Mouse (Mus musculus) forebrain, postnatal 0 days (tissue): ENCODE data around the gene Slc7a1. TPM values are rescaled to one million over a fixed set of nuclear protein-coding genes. Genes with fewer than 3 reads are reported as not detected.

Experiments used
- ATAC-seq: fragments of 200-750 bp; cut with Nextera tagmentation; 2 replicates; pipeline ENCODE4 v1.8.0; 2017; ENCODE audit warnings: mild to moderate bottlenecking, moderate library complexity
- DNase-seq: peaks from one replicate; pipeline ENCODE4 v3.0.0-alpha.2; 2015
- H3K27ac ChIP-seq: fragments of 300-500 bp; sonication (generic); 2 replicates; pipeline ENCODE4 v1.5.1; 2014; ENCODE audit warnings: low read depth, mild to moderate bottlenecking, antibody characterized with exemption, low read length, moderate library complexity, mixed read lengths
- H3K27me3 ChIP-seq: fragments of 300-500 bp; sonication (generic); 2 replicates; pipeline ENCODE4 v1.6.1; 2014; ENCODE audit warnings: mild to moderate bottlenecking, low read length, mixed read lengths; ENCODE audit not compliant: insufficient read depth
- H3K36me3 ChIP-seq: fragments of 300-500 bp; sonication (generic); 2 replicates; pipeline ENCODE4 v1.6.1; 2014; ENCODE audit warnings: mild to moderate bottlenecking, moderate library complexity; ENCODE audit not compliant: insufficient read depth
- H3K4me1 ChIP-seq: fragments of 300-500 bp; sonication (generic); 2 replicates; pipeline ENCODE4 v1.6.1; 2014; ENCODE audit warnings: antibody characterized with exemption; ENCODE audit not compliant: insufficient read depth
- H3K4me2 ChIP-seq: fragments of 300-500 bp; sonication (generic); 2 replicates; pipeline ENCODE4 v1.6.1; 2014; ENCODE audit warnings: low read depth, mild to moderate bottlenecking, moderate library complexity
- H3K4me3 ChIP-seq: fragments of 300-500 bp; sonication (generic); 2 replicates; pipeline ENCODE4 v1.5.1; 2014; ENCODE audit warnings: low read depth, low read length, mixed read lengths
- H3K9ac ChIP-seq: fragments of 300-500 bp; sonication (generic); 2 replicates; pipeline ENCODE4 v1.6.1; 2014; ENCODE audit warnings: mild to moderate bottlenecking
- H3K9me3 ChIP-seq: fragments of 300-500 bp; sonication (generic); 2 replicates; pipeline ENCODE4 v1.6.1; 2016; ENCODE audit warnings: low read length
- CTCF ChIP-seq: sonication (generic); IDR thresholded peaks from 2 replicates; pipeline ENCODE4 v1.5.1; 2016; ENCODE audit warnings: antibody characterized with exemption, control low read depth, low read depth
- WGBS: fragments of 180-500 bp; shearing (Covaris S2); extraction: QIAGEN DNeasy Blood & Tissue Kit; methylation state at CpG from one replicate; pipeline ENCODE4 v1.1.7; 2014; 5-methylcytosine and 5-hydroxymethylcytosine counted together
- polyA plus RNA-seq: library from polyadenylated mRNA; unstranded; fragments of >200 nt; fragmentation: Nextera tagmentation; extraction: Ambion mirVana; gene quantifications from 2 replicates; pipeline ENCODE4 v1.2.1, GENCODE M21; 2015
- total RNA-seq: library from RNA; depleted of rRNA; stranded (reverse); fragments of >200 nt; gene quantifications from 2 replicates; pipeline ENCODE4 v1.2.3, GENCODE M21; 2014

Gene Slc7a1
- total and polyA plus RNA-seq, 2 experiments from 2014 or later, result 44.0 to 52.2 TPM

DNA sequence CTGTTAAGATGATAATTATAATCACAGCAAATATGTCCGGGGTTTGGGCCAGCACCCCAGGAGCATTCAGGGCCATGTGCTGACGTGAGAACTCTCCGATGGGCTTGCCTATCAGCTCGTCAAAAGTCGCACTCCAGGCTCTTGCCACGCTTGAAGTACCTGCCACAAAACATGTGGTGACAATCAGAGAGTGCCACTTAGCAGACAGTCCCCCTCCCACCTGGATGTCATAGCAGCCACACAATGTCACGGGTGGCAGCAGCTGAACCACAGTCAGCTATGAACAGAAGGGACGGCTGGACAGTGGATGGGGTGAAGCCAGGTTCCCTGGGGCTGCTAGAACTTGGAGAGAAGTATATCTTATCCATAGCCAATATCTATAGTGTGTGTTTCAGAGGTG lies 51.6 kb downstream of the Slc7a1 start:
- no peak overlapping the region for H3K4me2 ChIP-seq
- no peaks in the 10 kb centered on the region for H3K4me1 ChIP-seq
- TF ChIP-seq CTCF, result no peak
- H3K36me3 ChIP-seq, result 0 out of 2 replicates have a peak, but pooled peaks cover 13% of the 10 kb centered on the region
- ATAC-seq, result no peak
- H3K9ac ChIP-seq, result no peak overlapping the region
- H3K9me3 ChIP-seq, result no peaks in the 10 kb centered on the region
- no peaks in the 10 kb centered on the region for H3K27me3 ChIP-seq
- no peak for DNase-seq
- H3K27ac ChIP-seq, result no peak overlapping the region
- 68% methylated on average over 8 of the region's 8 CpGs for WGBS
- no peak overlapping the region for H3K4me3 ChIP-seq

DNA sequence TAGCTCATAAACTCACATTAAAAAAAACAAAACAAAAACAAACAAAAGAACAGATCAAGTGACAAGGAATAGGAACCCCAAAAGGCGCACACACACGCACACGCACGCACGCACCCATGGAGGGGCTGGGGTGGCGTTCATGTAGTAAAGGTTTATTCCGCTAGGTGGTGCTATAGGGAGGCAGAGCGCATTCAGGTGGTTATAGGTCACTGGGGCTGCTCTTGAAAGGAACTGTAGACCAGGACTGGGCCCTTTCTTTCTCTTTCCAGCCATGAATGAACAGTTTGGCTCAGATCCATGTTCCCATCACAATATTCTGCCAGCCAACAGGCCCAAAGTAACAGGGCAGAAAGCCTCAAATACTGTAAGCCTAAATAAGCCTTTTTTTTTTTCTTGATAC lies 53.2 kb downstream of the Slc7a1 start:
- H3K4me2 ChIP-seq, result no peak overlapping the region
- ATAC-seq, result no peak
- no peaks in the 10 kb centered on the region for H3K9me3 ChIP-seq
- WGBS, result 82% methylated on average over 8 of the region's 8 CpGs
- H3K4me1 ChIP-seq, result no peaks in the 10 kb centered on the region
- TF ChIP-seq CTCF, result peak; percentile 26; the same call in 1 of the 2 replicates
- H3K36me3 ChIP-seq, result 0 out of 2 replicates have a peak, but pooled peaks cover 10% of the 10 kb centered on the region
- H3K27ac ChIP-seq, result no peak overlapping the region
- no peak for DNase-seq
- H3K9ac ChIP-seq, result no peak overlapping the region
- no peak overlapping the region for H3K4me3 ChIP-seq
- H3K27me3 ChIP-seq, result no peaks in the 10 kb centered on the region

DNA sequence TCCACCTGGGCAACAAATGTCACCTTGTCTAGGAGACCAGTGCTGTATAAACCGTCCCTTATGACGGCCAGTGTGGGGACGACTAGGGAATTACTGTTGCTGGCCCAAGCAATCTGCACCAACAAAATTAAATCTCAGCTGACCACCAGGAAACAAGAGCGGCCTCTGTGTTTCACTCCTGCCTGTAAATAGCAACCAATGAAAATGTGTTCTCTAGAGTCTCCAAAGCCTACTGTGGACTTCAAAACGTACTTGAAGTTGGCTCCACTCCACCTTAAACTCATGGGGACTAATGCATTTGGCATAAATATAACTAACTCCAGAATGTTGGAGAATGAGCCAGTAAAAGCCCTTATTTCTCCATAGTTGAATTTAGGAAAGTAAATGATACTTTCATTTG lies 55.3 kb downstream of the Slc7a1 start:
- no peak for DNase-seq
- H3K27ac ChIP-seq, result no peak overlapping the region
- H3K27me3 ChIP-seq, result no peaks in the 10 kb centered on the region
- no peak overlapping the region for H3K9ac ChIP-seq
- WGBS, result 76% methylated on average over 5 of the region's 5 CpGs
- no peaks in the 10 kb centered on the region for H3K4me1 ChIP-seq
- no peak for TF ChIP-seq CTCF
- H3K4me3 ChIP-seq, result no peak overlapping the region
- no peak for ATAC-seq
- no peaks in the 10 kb centered on the region for H3K9me3 ChIP-seq
- no peak overlapping the region for H3K4me2 ChIP-seq
- 0 out of 2 replicates have a peak, but pooled peaks cover 13% of the 10 kb centered on the region for H3K36me3 ChIP-seq

DNA sequence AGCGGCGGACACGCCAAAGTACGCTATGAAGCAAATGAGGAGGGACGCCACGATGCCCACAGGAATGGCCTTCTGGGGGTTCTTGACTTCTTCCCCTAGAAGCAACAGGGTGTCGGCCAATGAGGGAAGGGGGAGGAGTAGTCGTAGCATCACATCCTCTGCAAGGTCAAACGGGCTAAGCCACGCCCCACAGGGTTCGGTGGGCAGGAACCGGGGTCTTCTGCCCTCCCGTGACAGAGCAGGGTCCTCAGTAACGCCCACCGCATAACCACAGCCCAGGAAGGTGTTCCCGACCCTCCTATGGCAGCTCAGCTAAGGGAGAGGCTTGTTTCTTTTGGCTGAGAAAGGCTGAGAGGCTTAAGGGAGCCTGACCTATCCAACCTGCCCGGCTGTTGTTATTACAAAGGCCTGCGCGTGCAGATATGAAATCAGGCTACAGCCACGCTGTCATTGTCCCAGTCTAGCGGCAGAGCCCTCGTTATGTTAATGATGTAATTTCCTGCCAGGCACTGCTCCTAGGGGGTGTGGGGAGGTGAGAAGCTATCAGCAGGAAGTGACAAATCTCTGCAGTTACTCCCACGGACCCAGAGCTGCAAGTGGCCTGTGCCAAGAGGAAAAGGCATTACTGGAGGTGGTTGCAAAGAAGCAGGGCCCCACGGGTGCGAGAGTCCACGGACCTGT lies 57.5 kb downstream of the Slc7a1 start:
- no peak for DNase-seq
- H3K9me3 ChIP-seq, result no peaks in the 10 kb centered on the region
- H3K9ac ChIP-seq, result no peak overlapping the region
- peak overlapping the region; percentile 40; the same call in 1 of the 2 replicates for H3K27ac ChIP-seq
- peak overlapping the region; percentile 3; the same call in 1 of the 2 replicates for H3K4me3 ChIP-seq
- no peaks in the 10 kb centered on the region for H3K27me3 ChIP-seq
- WGBS, result 45% methylated on average over 26 of the region's 26 CpGs
- H3K36me3 ChIP-seq, result 0 out of 2 replicates have a peak, but pooled peaks cover 13% of the 10 kb centered on the region
- ATAC-seq, result peak; percentile 91
- H3K4me2 ChIP-seq, result peak overlapping the region; percentile 1
- TF ChIP-seq CTCF, result no peak
- H3K4me1 ChIP-seq, result no peaks in the 10 kb centered on the region

DNA sequence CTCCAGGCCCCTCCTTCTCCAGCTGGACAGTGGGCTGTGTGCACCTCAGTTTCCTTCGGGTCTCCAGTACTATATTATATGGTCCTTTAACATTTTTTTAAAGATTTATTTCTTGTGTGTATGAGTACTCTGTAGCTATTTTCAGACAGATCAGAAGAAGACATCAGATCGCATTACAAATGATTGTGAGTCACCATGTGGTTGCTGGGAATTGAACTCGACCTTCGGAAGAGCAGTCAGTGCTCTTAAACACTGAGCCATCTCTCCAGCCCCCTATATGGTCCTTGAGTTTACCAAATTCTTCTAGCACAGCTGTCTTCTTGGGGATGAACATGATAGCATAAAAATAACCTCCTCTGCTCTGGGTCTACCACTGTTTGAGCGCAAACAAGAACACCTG lies 60.6 kb downstream of the Slc7a1 start:
- WGBS, result 91% methylated on average over 5 of the region's 5 CpGs
- ATAC-seq (no peak), DNase-seq (no peak)
- H3K4me1 ChIP-seq, result no peaks in the 10 kb centered on the region
- no peaks in the 10 kb centered on the region for H3K27me3 ChIP-seq
- no peak overlapping the region for H3K4me3 ChIP-seq
- no peaks in the 10 kb centered on the region for H3K9me3 ChIP-seq
- no peak for TF ChIP-seq CTCF
- 0 out of 2 replicates have a peak, but pooled peaks cover 16% of the 10 kb centered on the region for H3K36me3 ChIP-seq
- no peak overlapping the region for H3K9ac ChIP-seq
- no peak overlapping the region for H3K4me2 ChIP-seq
- H3K27ac ChIP-seq, result no peak overlapping the region

DNA sequence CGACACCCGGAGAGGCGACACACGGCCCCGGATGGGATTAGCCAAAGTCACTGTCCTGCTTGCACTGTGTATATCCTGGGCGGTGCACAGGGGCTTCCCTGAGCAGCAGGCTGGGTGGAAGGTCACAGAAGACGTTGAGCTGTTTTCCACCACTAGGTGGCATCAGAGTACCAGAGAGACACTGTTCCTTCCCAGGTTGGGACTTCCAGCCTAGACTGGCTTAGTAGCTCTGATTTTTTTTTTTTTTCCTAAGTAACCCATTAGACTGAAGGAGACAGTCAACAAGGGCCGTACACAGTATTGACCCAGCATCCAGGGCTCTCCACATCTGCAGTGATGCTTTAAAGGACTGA lies 67.1 kb downstream of the Slc7a1 start:
- Histone ChIP-seq H3K4me3 (no peak overlapping the region), H3K9me3 (no peaks in the 10 kb centered on the region), H3K4me1 (no peaks in the 10 kb centered on the region), H3K36me3 (peaks cover 31% of the 10 kb centered on the region), H3K9ac (no peak overlapping the region), H3K27me3 (no peaks in the 10 kb centered on the region), H3K27ac (no peak overlapping the region), H3K4me2 (no peak overlapping the region)
- WGBS, result 37% methylated on average over 8 of the region's 8 CpGs
- DNase-seq (peak; percentile 88), ATAC-seq (peak; percentile 90)
- peak; percentile 90 for TF ChIP-seq CTCF

DNA sequence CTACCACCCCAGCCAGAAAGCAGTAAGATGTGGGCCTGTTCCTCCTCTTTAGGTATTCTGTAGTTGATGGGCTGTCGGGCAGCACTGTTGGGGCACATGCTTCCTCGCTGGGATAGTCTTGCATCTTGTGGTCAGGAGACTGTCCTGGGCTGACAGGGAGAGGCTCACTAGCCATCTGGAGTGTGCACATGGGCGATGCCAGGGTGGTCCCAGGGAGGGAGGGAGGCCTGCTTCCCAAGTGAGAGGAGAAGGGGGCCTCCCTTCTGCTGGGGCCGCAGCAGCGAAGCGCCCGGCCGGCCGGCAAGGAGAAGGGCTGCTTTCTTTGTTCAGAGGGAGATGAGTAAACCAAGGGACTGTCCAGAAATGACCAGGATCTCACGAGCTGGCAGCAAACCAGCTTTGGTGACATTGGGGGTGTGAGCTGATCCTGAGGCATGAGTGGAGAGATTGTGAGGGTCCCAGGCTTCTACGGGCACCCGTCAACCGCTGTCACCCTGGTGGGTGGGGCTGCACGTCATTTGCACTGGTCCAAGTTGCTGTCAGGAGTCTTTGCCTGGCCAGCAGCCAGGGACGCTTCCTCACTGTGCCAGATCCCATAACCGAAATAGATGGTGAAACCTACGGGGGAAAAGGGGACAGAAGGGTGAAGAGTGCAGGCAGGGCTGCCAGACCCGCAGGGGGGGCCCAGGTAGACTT lies 67.6 kb downstream of the Slc7a1 start:
- DNase-seq, result no peak
- 78% methylated on average over 18 of the region's 18 CpGs for WGBS

More for the DNA sequence above, 67.6 kb downstream of the Slc7a1 start:
- TF ChIP-seq CTCF, result no peak
- H3K9me3 ChIP-seq, result no peaks in the 10 kb centered on the region
- H3K9ac ChIP-seq, result no peak overlapping the region
- H3K36me3 ChIP-seq, result peaks cover 30% of the 10 kb centered on the region
- no peak for ATAC-seq
- no peak overlapping the region for H3K27ac ChIP-seq
- H3K4me2 ChIP-seq, result no peak overlapping the region
- no peaks in the 10 kb centered on the region for H3K27me3 ChIP-seq
- no peak overlapping the region for H3K4me3 ChIP-seq
- no peaks in the 10 kb centered on the region for H3K4me1 ChIP-seq
